Mouse (Mus musculus): ENCODE results near the gene Arrb2. TPM values are rescaled to one million over a fixed set of nuclear protein-coding genes. Genes with fewer than 3 reads are reported as not detected.

Gene Arrb2
- total and polyA plus RNA-seq, 3 experiments = 26.9 to 27.7 (median 27.2) TPM

Small RNAs within 50 kb of the gene (microRNA-seq; reads per million reads assigned to microRNA genes)
- 0.22 to 0.83 reads per million in 2 experiments for gene Mir7115

Other genes starting within 250 kb of the Arrb2 start
- gene Slc16a11, start 219.9 kb upstream of the Arrb2 start, total RNA-seq (2021) = under 1 TPM in 1 of 2 experiments, not detected in 1; 0.73 TPM
- gene Slc16a11, start 219.9 kb upstream of the Arrb2 start, polyA plus RNA-seq (2012; rRNA removed) = 0.68 and 2.4 TPM in 2 replicates
- 1 to 10 TPM; 2.7 to 3.7 TPM for gene Slc16a13, start 211.6 kb upstream of the Arrb2 start, total RNA-seq (2021)
- 5.0 and 5.6 TPM in 2 replicates for gene Slc16a13, start 211.6 kb upstream of the Arrb2 start, polyA plus RNA-seq (2012; rRNA removed)
- gene Bcl6b, start 202.8 kb upstream of the Arrb2 start, total RNA-seq (2021) = 10 to 100 TPM in 1 of 2 experiments, 1 to 10 TPM in 1; 8.6 to 11.3 TPM
- gene Bcl6b, start 202.8 kb upstream of the Arrb2 start, polyA plus RNA-seq (2012; rRNA removed) = 25.3 and 27.8 TPM in 2 replicates
- gene 0610010K14Rik, start 194.7 kb upstream of the Arrb2 start, total RNA-seq (2021) = 10 to 100 TPM; 44.7 to 52.1 TPM
- 54.7 and 56.2 TPM in 2 replicates for gene 0610010K14Rik, start 194.7 kb upstream of the Arrb2 start, polyA plus RNA-seq (2012; rRNA removed)
- 1 to 10 TPM; 3.2 to 6.2 TPM for gene Gm21988, start 192.8 kb upstream of the Arrb2 start, total RNA-seq (2021)
- gene Gm21988, start 192.8 kb upstream of the Arrb2 start, polyA plus RNA-seq (2012; rRNA removed) = 6.9 and 7.8 TPM in 2 replicates
- gene Rnasek, start 192.8 kb upstream of the Arrb2 start, total RNA-seq (2021) = 100 to 1,000 TPM; 220 to 243 TPM
- gene Rnasek, start 192.8 kb upstream of the Arrb2 start, polyA plus RNA-seq (2012; rRNA removed) = 332 and 351 TPM in 2 replicates
- gene Alox12, start 177.3 kb upstream of the Arrb2 start, total RNA-seq (2021) = 1 to 10 TPM; 1.3 to 1.6 TPM
- 1.7 and 1.8 TPM in 2 replicates for gene Alox12, start 177.3 kb upstream of the Arrb2 start, polyA plus RNA-seq (2012; rRNA removed)
- not detected for gene Alox12e, start 110.0 kb upstream of the Arrb2 start, total RNA-seq (2021)
- 0.06 TPM in 1 of 2 replicates, not detected in the other for gene Alox12e, start 110.0 kb upstream of the Arrb2 start, polyA plus RNA-seq (2012; rRNA removed)
- 1 to 10 TPM; 2.8 to 6.8 TPM for gene Alox15, start 80.6 kb upstream of the Arrb2 start, total RNA-seq (2021)
- 1.1 and 2.7 TPM in 2 replicates for gene Alox15, start 80.6 kb upstream of the Arrb2 start, polyA plus RNA-seq (2012; rRNA removed)
- gene Pelp1, start 22.6 kb upstream of the Arrb2 start, total RNA-seq (2021) = 10 to 100 TPM; 15.4 to 22.2 TPM
- gene Pelp1, start 22.6 kb upstream of the Arrb2 start, polyA plus RNA-seq (2012; rRNA removed) = 25.0 and 39.1 TPM in 2 replicates
- gene Med11, start 19.3 kb downstream of the Arrb2 start, total RNA-seq (2021) = 10 to 100 TPM; 20.4 to 21.6 TPM
- gene Med11, start 19.3 kb downstream of the Arrb2 start, polyA plus RNA-seq (2012; rRNA removed) = 8.9 TPM in 2 replicates
- 1 to 10 TPM; 1.2 to 1.5 TPM for gene Zmynd15, start 26.8 kb downstream of the Arrb2 start, total RNA-seq (2021)
- 4.6 and 5.3 TPM in 2 replicates for gene Zmynd15, start 26.8 kb downstream of the Arrb2 start, polyA plus RNA-seq (2012; rRNA removed)
- 10 to 100 TPM in 1 of 2 experiments, 1 to 10 TPM in 1; 9.4 to 14.0 TPM for gene Cxcl16, start 27.3 kb downstream of the Arrb2 start, total RNA-seq (2021)
- gene Cxcl16, start 27.3 kb downstream of the Arrb2 start, polyA plus RNA-seq (2012; rRNA removed) = 16.2 and 18.7 TPM in 2 replicates
- 1 to 10 TPM in 1 of 2 experiments, under 1 TPM in 1; 0.52 to 1.5 TPM for gene Tm4sf5, start 72.6 kb downstream of the Arrb2 start, total RNA-seq (2021)
- 0.51 TPM in 1 of 2 replicates, not detected in the other for gene Tm4sf5, start 72.6 kb downstream of the Arrb2 start, polyA plus RNA-seq (2012; rRNA removed)
- gene Vmo1, start 82.0 kb downstream of the Arrb2 start, total RNA-seq (2021) = under 1 TPM in 1 of 2 experiments, not detected in 1; 0.45 TPM
- not detected in 2 replicates for gene Vmo1, start 82.0 kb downstream of the Arrb2 start, polyA plus RNA-seq (2012; rRNA removed)
- gene Gltpd2, start 86.6 kb downstream of the Arrb2 start, total RNA-seq (2021) = under 1 TPM in 1 of 2 experiments, not detected in 1; 0.23 TPM
- gene Gltpd2, start 86.6 kb downstream of the Arrb2 start, polyA plus RNA-seq (2012; rRNA removed) = 0.22 and 0.31 TPM in 2 replicates
- gene Psmb6, start 92.7 kb downstream of the Arrb2 start, total RNA-seq (2021) = 100 to 1,000 TPM; 269 to 295 TPM
- gene Psmb6, start 92.7 kb downstream of the Arrb2 start, polyA plus RNA-seq (2012; rRNA removed) = 227 and 268 TPM in 2 replicates
- not detected for gene Gm40193, start 100.3 kb downstream of the Arrb2 start, total RNA-seq (2021)
- not detected in 2 replicates for gene Gm40193, start 100.3 kb downstream of the Arrb2 start, polyA plus RNA-seq (2012; rRNA removed)
- 10 to 100 TPM in 1 of 2 experiments, 1 to 10 TPM in 1; 8.0 to 10.9 TPM for gene Pld2, start 107.4 kb downstream of the Arrb2 start, total RNA-seq (2021)
- gene Pld2, start 107.4 kb downstream of the Arrb2 start, polyA plus RNA-seq (2012; rRNA removed) = 12.8 and 18.4 TPM in 2 replicates
- gene Mink1, start 130.2 kb downstream of the Arrb2 start, total RNA-seq (2021) = 10 to 100 TPM; 44.8 to 46.0 TPM
- 59.1 and 62.8 TPM in 2 replicates for gene Mink1, start 130.2 kb downstream of the Arrb2 start, polyA plus RNA-seq (2012; rRNA removed)
- gene 4930544D05Rik, start 183.2 kb downstream of the Arrb2 start, total RNA-seq (2021) = not detected
- not detected in 2 replicates for gene 4930544D05Rik, start 183.2 kb downstream of the Arrb2 start, polyA plus RNA-seq (2012; rRNA removed)
- gene Chrne, start 186.6 kb downstream of the Arrb2 start, total RNA-seq (2021) = not detected
- gene Chrne, start 186.6 kb downstream of the Arrb2 start, polyA plus RNA-seq (2012; rRNA removed) = 0.30 TPM in 1 of 2 replicates, not detected in the other
- under 1 TPM in 1 of 2 experiments, not detected in 1; 0.12 TPM for gene Gp1ba, start 206.5 kb downstream of the Arrb2 start, total RNA-seq (2021)
- gene Gp1ba, start 206.5 kb downstream of the Arrb2 start, polyA plus RNA-seq (2012; rRNA removed) = 0.03 TPM in 1 of 2 replicates, not detected in the other
- 100 to 1,000 TPM in 1 of 2 experiments, 10 to 100 TPM in 1; 76.9 to 106 TPM for gene Rnf167, start 214.6 kb downstream of the Arrb2 start, total RNA-seq (2021)
- 91.4 and 101 TPM in 2 replicates for gene Rnf167, start 214.6 kb downstream of the Arrb2 start, polyA plus RNA-seq (2012; rRNA removed)
- 100 to 1,000 TPM; 124 to 140 TPM for gene Slc25a11, start 214.8 kb downstream of the Arrb2 start, total RNA-seq (2021)
- 118 and 139 TPM in 2 replicates for gene Slc25a11, start 214.8 kb downstream of the Arrb2 start, polyA plus RNA-seq (2012; rRNA removed)
- gene Pfn1, start 222.0 kb downstream of the Arrb2 start, total RNA-seq (2021) = 100 to 1,000 TPM; 833 to 893 TPM
- gene Pfn1, start 222.0 kb downstream of the Arrb2 start, polyA plus RNA-seq (2012; rRNA removed) = 2,948 and 4,143 TPM in 2 replicates
- 10 to 100 TPM; 18.3 to 67.6 TPM for gene Eno3, start 224.6 kb downstream of the Arrb2 start, total RNA-seq (2021)
- gene Eno3, start 224.6 kb downstream of the Arrb2 start, polyA plus RNA-seq (2012; rRNA removed) = 8.0 and 16.9 TPM in 2 replicates
- 10 to 100 TPM; 83.5 to 85.9 TPM for gene Spag7, start 236.8 kb downstream of the Arrb2 start, total RNA-seq (2021)
- 12.3 and 16.0 TPM in 2 replicates for gene Spag7, start 236.8 kb downstream of the Arrb2 start, polyA plus RNA-seq (2012; rRNA removed)

Measured in adrenal gland, adult 2 months (tissue).